Mouse (Mus musculus) embryonic facial prominence, embryonic 11.5 days (tissue): ENCODE results near the gene Igflr1. TPM values are rescaled to one million over a fixed set of nuclear protein-coding genes. Genes with fewer than 3 reads are reported as not detected.

ENCODE experiments used
- ATAC-seq: fragments of 200-750 bp; cut with Nextera tagmentation; replicated peaks from 2 replicates; pipeline ENCODE4 v1.8.0; 2017; ENCODE audit warnings: low read depth; ENCODE audit not compliant: insufficient number of reproducible peaks, low FRiP score, low TSS enrichment
- DNase-seq: peaks from one replicate; pipeline ENCODE4 v3.0.0-alpha.2; 2015; ENCODE audit warnings: low spot score
- H3K27ac ChIP-seq: fragments of 300-500 bp; sonication (generic); replicated peaks from 2 replicates; pipeline ENCODE4 v1.5.1; 2014; ENCODE audit warnings: mild to moderate bottlenecking, low read depth, low read length, control low read depth
- H3K27me3 ChIP-seq: fragments of 300-500 bp; sonication (generic); 2 replicates; pipeline ENCODE4 v1.6.1; 2014; ENCODE audit warnings: mild to moderate bottlenecking, low read length, moderate library complexity, mixed read lengths; ENCODE audit not compliant: control insufficient read depth, insufficient read depth
- H3K36me3 ChIP-seq: fragments of 300-500 bp; sonication (generic); replicated peaks from 2 replicates; pipeline ENCODE4 v1.6.1; 2014; ENCODE audit warnings: low read depth, mild to moderate bottlenecking, low read length, moderate library complexity, mixed read lengths; ENCODE audit not compliant: control insufficient read depth, insufficient read depth
- H3K4me1 ChIP-seq: fragments of 300-500 bp; sonication (generic); 2 replicates; pipeline ENCODE4 v1.6.1; 2014; ENCODE audit warnings: low read length, mixed read lengths; ENCODE audit not compliant: control insufficient read depth, insufficient read depth
- H3K4me2 ChIP-seq: fragments of 300-500 bp; sonication (generic); 2 replicates; pipeline ENCODE4 v1.6.1; 2014; ENCODE audit warnings: low read depth, mild to moderate bottlenecking, control low read depth, low read length, moderate library complexity
- H3K4me3 ChIP-seq: fragments of 300-500 bp; sonication (generic); 2 replicates; pipeline ENCODE4 v1.5.1; 2014; ENCODE audit warnings: low read depth, low read length, control low read depth
- H3K9ac ChIP-seq: fragments of 300-500 bp; sonication (generic); replicated peaks from 2 replicates; pipeline ENCODE4 v1.6.1; 2014; ENCODE audit warnings: mild to moderate bottlenecking, control low read depth, low read length
- H3K9me3 ChIP-seq: fragments of 300-500 bp; sonication (generic); replicated peaks from 2 replicates; pipeline ENCODE4 v1.6.1; 2016; ENCODE audit warnings: mild to moderate bottlenecking, low read length, inconsistent platforms, mixed read lengths; ENCODE audit not compliant: control insufficient read depth
- WGBS: fragments of 180-500 bp; shearing (Covaris S2); extraction: QIAGEN DNeasy Blood & Tissue Kit; methylation state at CpG from one replicate; pipeline ENCODE4 v1.1.7; 2014; 5-methylcytosine and 5-hydroxymethylcytosine counted together
- microRNA-seq: library from miRNA; unstranded; fragments of <30 nt; microRNA quantifications from one replicate; pipeline ENCODE4, GENCODE M21; 2016; ENCODE audit warnings: borderline number of aligned reads
- polyA plus RNA-seq: library from polyadenylated mRNA; unstranded; fragments of >200 nt; fragmentation: Nextera tagmentation; extraction: Ambion mirVana; gene quantifications from 2 replicates; pipeline ENCODE4 v1.2.1, GENCODE M21; 2014

Igflr1 gene
- polyA plus RNA-seq, 1 experiment from 2014 or later = 2.9 TPM

DNA sequence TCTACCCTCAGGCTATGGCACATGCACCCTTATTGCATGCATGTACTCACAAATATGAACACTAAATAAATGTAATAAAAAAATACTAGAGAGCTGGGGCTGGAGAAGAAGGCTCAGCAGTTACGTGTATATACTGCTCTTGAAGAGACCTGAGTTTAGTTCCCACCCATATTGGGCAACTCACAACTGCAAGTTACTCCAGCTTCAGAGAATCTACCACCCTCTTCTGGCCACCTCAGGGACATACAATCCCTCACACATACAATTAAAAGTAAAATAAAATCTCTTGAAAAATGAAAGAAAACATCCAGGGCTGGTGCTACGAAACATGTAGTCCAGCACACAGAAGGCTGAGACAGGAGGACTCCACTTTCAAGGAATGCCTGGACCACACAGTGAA is 49.2 kb downstream of the Igflr1 start:
- Histone ChIP-seq H3K9ac (no peak overlapping the region), H3K27me3 (no peaks in the 10 kb centered on the region), H3K36me3 (peaks cover 4% of the 10 kb centered on the region), H3K9me3 (no peaks in the 10 kb centered on the region), H3K4me1 (no peaks in the 10 kb centered on the region), H3K27ac (no peak overlapping the region), H3K4me3 (no peak overlapping the region), H3K4me2 (no peak overlapping the region)
- WGBS = 80% methylated on average over 2 of the region's 2 CpGs
- DNase-seq (peak; percentile 9), ATAC-seq (no peak)

DNA sequence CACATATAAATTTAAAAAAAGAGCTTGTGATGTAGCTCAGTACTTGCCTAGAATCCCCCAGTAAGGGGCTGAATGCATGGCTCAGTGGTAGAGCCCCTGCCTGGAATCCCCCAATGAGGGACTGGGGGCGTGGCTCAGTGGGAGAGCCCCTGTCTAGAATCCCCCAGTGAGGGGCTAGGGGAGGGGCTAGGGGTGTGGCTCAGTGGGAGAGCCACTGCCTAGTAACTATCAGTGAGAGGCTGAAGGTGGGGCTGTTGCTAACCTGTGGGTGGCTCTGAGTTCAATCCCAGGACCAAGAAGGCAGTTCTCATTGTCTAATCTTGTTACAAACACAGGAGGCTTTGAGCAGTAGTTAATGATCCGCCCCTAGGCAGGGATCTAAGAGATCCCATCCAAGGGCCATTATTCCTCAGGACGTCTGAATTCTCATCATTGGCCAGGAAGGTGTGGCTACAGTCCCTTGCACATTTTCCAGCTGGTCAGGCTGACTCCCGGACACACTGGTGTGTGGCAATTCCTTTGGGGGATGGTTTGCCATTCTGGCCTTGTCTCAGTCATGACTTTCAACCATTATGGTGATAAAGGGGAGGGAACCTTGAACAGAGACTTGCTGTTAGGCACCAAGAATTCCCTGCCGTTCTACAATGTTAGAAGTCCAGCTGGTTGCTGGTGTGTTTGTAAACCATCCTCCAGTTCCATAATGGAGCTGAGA is 50.0 kb downstream of the Igflr1 start:
- 64% methylated on average over 5 of the region's 5 CpGs for WGBS
- ATAC-seq (no peak), DNase-seq (no peak)
- no peak overlapping the region for H3K27ac ChIP-seq
- H3K4me3 ChIP-seq = no peak overlapping the region
- H3K4me2 ChIP-seq = no peak overlapping the region
- H3K27me3 ChIP-seq = no peaks in the 10 kb centered on the region
- peaks cover 4% of the 10 kb centered on the region for H3K36me3 ChIP-seq
- no peaks in the 10 kb centered on the region for H3K4me1 ChIP-seq
- no peak overlapping the region for H3K9ac ChIP-seq
- H3K9me3 ChIP-seq = no peaks in the 10 kb centered on the region

Small RNA genes within 50 kb of the gene (microRNA-seq; reads per million reads assigned to microRNA genes)
- gene Gm38670 (1.9 reads per million), gene Mir3569 (not detected)

Other genes starting within 250 kb of the Igflr1 start
- gene E130208F15Rik, start 243.7 kb upstream of the Igflr1 start, polyA plus RNA-seq = 1.4 TPM in 1 of 2 replicates, not detected in the other
- gene Sdhaf1, start 241.5 kb upstream of the Igflr1 start, polyA plus RNA-seq = 24.4 and 25.0 TPM in 2 replicates
- 4.5 and 5.1 TPM in 2 replicates for gene Lrfn3, start 202.7 kb upstream of the Igflr1 start, polyA plus RNA-seq
- 16.9 and 17.9 TPM in 2 replicates for gene Tyrobp, start 151.7 kb upstream of the Igflr1 start, polyA plus RNA-seq
- 0.72 TPM in 1 of 2 replicates, not detected in the other for gene Hcst, start 145.6 kb upstream of the Igflr1 start, polyA plus RNA-seq
- gene Nfkbid, start 143.7 kb upstream of the Igflr1 start, polyA plus RNA-seq = 1.6 TPM in 2 replicates
- gene Aplp1, start 119.9 kb upstream of the Igflr1 start, polyA plus RNA-seq = 40.2 and 45.4 TPM in 2 replicates
- gene Kirrel2, start 107.7 kb upstream of the Igflr1 start, polyA plus RNA-seq = 0.45 and 0.84 TPM in 2 replicates
- gene Nphs1, start 107.1 kb upstream of the Igflr1 start, polyA plus RNA-seq = 0.36 TPM in 1 of 2 replicates, not detected in the other
- not detected in 2 replicates for gene Prodh2, start 71.8 kb upstream of the Igflr1 start, polyA plus RNA-seq
- gene Arhgap33, start 30.4 kb upstream of the Igflr1 start, polyA plus RNA-seq = 11.5 and 14.7 TPM in 2 replicates
- gene Hspb6, start 13.2 kb upstream of the Igflr1 start, polyA plus RNA-seq = 4.4 and 6.2 TPM in 2 replicates
- 13.0 and 13.7 TPM in 2 replicates for gene Proser3, start 13.1 kb upstream of the Igflr1 start, polyA plus RNA-seq
- 40.2 and 44.8 TPM in 2 replicates for gene Lin37, start 5.6 kb upstream of the Igflr1 start, polyA plus RNA-seq
- 99.9 and 102 TPM in 2 replicates for gene U2af1l4, start 2.1 kb upstream of the Igflr1 start, polyA plus RNA-seq
- gene Gm49396, start 2.1 kb upstream of the Igflr1 start, polyA plus RNA-seq = 5.9 and 7.0 TPM in 2 replicates
- 108 and 110 TPM in 2 replicates for gene Psenen, start 1.8 kb upstream of the Igflr1 start, polyA plus RNA-seq
- 7.2 and 8.4 TPM in 2 replicates for gene Kmt2b, start 23.3 kb downstream of the Igflr1 start, polyA plus RNA-seq
- gene Zbtb32, start 33.5 kb downstream of the Igflr1 start, polyA plus RNA-seq = 0.21 and 0.43 TPM in 2 replicates
- 0.14 and 0.35 TPM in 2 replicates for gene Upk1a, start 47.4 kb downstream of the Igflr1 start, polyA plus RNA-seq
- 700 and 782 TPM in 2 replicates for gene Cox6b1, start 60.7 kb downstream of the Igflr1 start, polyA plus RNA-seq
- 0.20 TPM in 1 of 2 replicates, not detected in the other for gene Etv2, start 70.4 kb downstream of the Igflr1 start, polyA plus RNA-seq
- 108 and 118 TPM in 2 replicates for gene Rbm42, start 84.9 kb downstream of the Igflr1 start, polyA plus RNA-seq
- gene Haus5, start 99.6 kb downstream of the Igflr1 start, polyA plus RNA-seq = 50.1 and 53.1 TPM in 2 replicates
- gene Pmis2, start 106.2 kb downstream of the Igflr1 start, polyA plus RNA-seq = not detected in 2 replicates
- not detected in 2 replicates for gene 2200002J24Rik, start 133.5 kb downstream of the Igflr1 start, polyA plus RNA-seq
- 0.26 TPM in 1 of 2 replicates, not detected in the other for gene Atp4a, start 146.8 kb downstream of the Igflr1 start, polyA plus RNA-seq
- gene Tmem147, start 164.1 kb downstream of the Igflr1 start, polyA plus RNA-seq = 129 and 145 TPM in 2 replicates
- 0.24 TPM in 1 of 2 replicates, not detected in the other for gene Gapdhs, start 178.3 kb downstream of the Igflr1 start, polyA plus RNA-seq
- 1.0 and 2.0 TPM in 2 replicates for gene Sbsn, start 186.0 kb downstream of the Igflr1 start, polyA plus RNA-seq
- gene Dmkn, start 198.3 kb downstream of the Igflr1 start, polyA plus RNA-seq = not detected in 2 replicates
- not detected in 2 replicates for gene Krtdap, start 222.5 kb downstream of the Igflr1 start, polyA plus RNA-seq